Mouse (Mus musculus): ENCODE measurements around the gene Fam83e.

- TF ChIP-seq MAX (IDR thresholded peaks at IDR 0.05) (peak; percentile 84), CTCF (IDR thresholded peaks at IDR 0.05; ENCODE audit: control insufficient read depth, insufficient read depth, insufficient read length) (no peak)
These were observed 40.9 kb upstream of the Fam83e start for GRCm38 (mm10) chr7:45679966-45680621.
